Mouse (Mus musculus) layer of hippocampus, adult 9-10 months (tissue): Measurements from ENCODE around the gene Lgals4.
"Not testable (repeated sequence)": the region's sequence is repeated elsewhere in the genome, so short reads cannot be mapped to it uniquely, and the experiment has no call there.

Experiments
- DNase-seq: peaks from one replicate; pipeline ENCODE4 v3.0.0; 2022; ENCODE audit warnings: low spot score

Gene Lgals4

DNA sequence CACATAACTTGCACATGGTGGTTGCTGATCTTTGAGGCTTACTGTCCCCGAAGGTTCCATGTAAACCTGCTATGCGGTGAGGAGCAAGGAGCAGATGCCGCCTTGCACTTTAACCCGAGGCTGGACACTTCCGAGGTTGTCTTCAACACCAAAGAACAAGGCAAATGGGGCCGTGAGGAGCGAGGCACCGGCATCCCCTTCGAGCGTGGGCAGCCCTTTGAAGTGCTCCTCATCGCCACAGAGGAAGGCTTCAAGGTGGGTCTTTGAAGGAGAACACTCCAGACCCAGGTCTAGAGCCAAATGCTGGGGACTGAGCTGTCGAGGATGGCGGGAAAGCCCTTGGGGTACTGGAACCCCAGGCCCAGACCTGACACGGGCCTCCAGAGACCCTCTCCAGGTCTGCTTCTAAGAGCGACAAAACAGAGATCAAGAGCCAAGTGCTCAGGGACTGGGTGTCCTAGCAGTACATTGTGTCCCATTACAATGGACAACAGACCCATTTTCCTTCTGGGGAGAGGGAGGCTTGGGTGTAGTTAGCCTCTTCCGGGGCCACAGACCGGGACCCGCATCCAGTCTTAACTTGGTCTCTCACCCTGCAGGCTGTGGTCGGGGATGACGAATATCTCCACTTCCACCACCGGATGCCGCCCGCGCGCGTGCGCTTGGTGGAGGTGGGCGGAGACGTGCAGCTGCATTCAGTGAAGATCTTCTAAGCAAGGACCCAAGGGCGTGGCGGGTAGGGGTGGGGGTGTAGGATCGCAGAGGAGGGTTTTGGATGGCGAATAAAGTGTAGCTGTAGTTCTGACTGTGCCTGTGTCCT, 32.0 kb downstream of the Lgals4 start:
- DNase-seq: peak; percentile 48

DNA sequence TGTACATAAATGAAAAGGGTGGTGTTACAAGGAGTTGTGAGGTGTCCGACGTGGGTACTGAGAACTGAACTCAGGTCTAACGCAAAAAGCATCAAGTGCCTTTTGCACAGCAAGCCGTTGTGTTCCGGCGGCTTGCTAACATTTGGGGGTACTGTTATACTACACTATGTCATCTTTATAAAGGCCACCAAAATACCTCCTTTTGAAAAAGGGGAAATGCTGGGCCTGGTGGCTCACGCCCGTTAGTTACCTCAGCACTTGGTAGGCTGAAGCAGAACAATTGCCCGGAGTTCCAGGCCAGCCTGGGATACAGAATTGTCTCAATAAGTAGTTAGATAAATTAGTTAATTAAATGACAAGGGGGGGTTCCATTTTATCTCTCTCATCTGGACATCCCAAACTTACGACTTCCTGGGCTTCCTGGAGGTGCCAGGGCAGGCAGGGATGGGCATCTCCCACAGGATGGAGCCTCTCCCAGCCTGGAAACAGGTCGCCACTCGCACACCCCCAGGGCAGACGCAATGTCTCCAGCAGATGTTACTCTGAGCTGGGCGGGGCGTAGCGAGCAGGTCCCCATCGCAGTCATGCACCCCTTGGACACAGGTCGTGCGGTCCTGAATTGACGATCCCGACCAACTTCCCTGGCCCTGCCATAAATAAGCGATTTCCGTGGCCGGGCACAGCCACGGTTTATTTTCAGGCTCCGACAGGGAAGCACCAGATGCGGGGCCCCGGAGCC, 33.3 kb downstream of the Lgals4 start:
- no peak for DNase-seq

DNA sequence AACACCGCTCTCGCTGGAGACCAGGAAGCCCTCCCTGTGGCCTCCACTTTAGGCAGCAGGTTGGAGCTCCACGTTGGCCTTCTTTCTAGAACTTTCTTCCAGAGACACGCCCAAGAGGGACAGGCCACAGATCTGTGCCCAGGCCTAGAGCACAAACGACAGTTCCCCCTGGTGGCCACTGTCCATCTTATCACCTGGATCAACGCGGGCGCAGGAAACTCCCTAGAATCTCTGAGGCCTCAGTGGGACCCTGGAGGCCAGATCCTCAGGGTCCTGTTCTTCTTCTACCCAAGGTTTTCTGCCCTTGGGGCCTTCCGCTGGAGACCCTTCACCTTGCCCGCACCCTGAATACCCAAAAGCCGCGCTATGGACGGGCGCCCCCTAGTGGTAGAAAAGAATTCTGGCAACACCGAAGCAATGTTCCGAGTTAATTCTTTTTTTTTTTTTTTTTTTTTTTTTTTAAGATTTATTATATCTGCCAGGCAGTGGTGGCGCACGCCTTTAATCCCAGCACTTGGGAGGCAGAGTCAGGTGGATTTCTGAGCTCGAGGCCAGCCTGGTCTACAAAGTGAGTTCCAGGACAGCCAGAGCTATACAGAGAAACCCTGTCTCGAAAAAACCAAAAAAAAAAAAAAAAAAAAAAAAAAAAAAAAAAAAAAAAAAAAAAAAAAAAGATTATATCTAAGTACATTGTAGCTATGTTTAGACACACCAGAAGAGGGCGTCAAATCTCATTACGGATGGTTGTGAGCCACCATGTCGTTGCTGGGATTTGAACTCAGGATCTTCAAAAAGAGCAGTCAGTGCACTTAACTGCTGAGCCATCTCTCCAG, 34.1 kb downstream of the Lgals4 start:
- peak; percentile 41 for DNase-seq

DNA sequence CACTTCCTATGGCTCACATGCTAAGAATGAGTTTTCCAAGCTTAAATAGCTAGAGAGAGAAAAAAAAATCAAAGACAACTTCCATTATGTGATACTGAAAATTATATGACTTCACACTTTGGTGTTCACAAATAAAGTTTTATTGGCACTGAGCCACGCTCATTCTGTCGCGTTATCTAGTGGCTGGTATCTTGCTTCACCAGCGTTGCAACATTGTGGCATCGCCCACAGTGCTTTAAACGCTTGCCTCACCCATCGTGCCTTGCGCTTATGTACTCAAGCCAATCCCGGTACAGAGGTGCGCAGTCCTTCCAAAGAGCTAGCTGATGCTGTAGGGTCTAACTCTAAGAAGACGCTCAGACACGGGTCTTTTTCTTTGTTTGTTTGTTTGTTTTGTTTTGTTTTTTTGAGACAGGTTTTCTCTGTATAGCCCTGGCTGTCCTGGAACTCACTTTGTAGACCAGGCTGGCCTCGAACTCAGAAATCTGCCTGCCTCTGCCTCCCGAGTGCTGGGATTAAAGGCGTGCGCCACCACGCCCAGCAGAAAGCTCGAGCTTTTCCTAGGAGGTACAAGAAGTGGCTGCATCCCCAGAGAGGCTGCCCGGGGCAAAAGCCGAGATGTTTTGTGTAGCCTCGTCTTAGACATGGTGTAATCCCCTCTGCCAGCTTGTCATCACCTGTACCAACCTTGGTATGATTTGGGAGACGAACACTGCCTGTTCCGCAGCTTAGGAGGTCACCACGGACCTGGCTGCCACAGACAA, 37.4 kb downstream of the Lgals4 start:
- DNase-seq: no peak

DNA sequence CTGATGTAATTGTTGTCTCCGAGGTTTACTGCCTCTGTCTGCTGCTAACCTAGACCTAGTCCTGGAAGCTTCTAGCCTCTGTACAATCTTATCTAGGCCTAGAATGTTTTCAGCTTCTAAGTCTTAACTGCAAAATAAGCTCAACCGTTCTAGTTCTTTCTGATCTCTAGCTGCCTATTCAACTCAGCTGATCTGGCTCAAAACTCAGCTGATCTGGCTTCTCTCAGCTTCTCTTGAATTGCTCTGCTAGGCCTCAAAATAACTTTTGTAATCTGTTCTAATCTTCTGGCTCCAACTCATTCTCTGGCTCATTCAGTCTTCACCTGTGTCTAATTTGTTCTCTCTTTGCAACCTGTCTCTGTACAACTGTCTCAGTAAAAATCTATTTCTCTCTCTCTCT, 40.9 kb downstream of the Lgals4 start:
- DNase-seq: no peak

DNA sequence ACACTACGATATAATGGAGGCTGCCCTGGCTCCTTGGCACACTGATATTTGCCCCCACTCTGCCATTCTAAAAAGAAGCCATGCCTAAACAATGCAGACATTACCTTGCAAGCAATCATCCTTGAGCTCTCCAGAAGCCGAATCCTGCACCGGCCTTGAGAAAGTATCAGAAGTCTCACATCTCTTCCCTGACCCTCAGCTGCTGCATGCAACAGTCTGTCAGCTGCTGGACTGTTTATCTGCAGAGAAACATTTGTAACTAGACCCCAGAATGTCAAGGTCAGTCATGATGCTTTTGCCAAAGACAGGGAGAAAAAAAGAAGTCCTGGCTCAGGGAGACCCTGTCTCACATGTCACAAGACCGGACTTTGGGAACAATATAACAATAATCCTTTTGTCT, 42.4 kb downstream of the Lgals4 start:
- no peak for DNase-seq

DNA sequence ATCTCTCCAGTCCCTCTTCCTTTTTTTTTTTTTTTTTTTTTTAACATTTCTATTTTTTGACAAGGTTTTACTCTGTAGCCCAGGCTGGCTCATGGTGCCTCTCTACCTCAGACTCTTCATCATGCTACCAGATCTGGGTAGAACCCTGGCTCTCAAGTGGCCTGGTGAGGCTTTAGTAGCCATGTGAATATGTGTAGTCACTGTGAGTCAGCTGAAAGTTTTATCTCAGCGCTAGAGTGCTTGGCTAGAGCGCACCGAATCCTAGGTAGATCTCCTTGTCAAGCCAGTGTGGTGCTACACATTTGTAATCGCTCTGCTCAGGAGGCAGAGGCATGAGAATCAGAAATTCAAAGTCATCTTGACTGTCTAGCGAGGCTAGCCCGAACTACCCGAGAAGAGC, 43.5 kb downstream of the Lgals4 start:
- no peak for DNase-seq

DNA sequence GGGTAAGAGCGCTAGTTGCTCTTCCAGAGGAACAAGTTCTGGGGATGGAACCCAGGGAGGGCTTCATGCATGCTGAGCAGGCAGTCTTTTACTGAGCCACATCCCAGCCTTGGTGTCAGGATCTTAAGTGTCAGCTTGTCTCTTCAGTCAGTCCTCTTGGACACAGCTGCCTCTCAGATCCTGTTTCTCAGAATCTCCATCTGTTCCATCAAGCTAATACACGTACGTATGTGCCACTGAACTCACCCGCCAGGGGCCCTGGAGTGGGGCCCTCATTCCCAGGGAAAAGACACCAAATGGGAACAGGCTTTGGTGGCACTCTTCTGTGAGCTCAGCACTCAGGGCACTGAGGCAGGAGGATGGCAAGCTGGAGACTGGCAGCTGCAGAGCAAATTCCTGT, 44.2 kb downstream of the Lgals4 start:
- no peak for DNase-seq

DNA sequence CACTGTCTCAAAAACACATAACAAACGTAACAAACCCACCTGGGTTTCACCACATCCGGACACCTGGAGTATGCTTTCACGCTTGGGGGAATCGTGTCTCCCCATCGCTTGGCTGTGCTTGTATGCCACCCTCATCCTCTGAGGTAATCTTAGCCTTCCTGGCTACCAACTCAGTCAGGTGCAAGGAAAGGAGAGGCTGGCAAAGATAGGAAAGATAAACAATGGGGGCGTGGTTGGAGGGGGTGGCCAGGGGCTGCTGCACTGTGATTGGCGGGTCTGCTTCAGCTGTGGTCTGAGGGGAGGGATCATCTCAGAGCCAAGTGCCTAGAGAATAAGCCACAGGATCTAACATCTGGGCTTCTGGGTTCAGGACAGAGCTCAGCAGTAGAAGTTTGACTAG, 46.0 kb downstream of the Lgals4 start:
- no peak for DNase-seq

DNA sequence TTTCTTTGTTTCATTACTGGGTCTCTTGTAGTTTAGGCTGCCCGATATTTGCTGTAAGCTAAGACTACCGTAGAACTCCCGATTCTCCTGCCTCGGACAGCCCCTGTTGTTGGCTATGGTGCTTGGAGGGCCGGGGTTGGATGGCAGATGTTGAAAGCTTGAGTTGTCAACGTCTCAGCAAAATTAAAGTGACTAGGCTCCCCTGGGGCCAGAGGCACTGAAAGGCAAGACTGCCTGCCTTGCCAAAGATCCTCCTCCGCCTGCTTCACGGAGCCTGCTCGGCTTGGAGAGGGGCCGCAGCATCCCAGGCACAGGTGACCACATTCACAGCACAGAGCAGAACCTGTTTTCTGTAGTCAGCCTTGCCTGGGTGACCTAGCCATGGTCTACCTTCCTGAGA, 46.9 kb downstream of the Lgals4 start:
- DNase-seq: no peak

DNA sequence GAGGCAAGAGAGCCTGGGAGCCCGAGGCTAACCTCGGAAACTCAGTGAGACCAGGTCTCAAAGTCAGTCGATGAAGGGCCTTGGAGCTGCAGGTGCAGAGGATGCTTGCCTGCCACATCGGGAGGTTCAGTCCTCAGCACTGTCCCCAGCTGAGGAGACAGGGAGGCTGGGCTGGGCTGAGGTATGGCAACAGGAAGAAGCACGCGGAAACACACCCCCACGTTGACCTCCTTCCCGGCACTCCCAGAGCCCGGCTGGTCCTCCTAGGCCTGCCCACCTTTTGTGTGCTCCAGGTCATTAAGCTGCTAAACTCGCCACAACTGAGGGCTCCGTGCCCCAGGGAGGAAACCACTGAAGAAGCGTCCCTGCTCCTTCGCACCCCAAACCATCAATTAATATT, 47.5 kb downstream of the Lgals4 start, which contains the start of gene Capn12:
Gene Capn12, plus strand, starts transcription at position 224 of the 400 bp plus-strand sequence.
- no peak for DNase-seq

DNA sequence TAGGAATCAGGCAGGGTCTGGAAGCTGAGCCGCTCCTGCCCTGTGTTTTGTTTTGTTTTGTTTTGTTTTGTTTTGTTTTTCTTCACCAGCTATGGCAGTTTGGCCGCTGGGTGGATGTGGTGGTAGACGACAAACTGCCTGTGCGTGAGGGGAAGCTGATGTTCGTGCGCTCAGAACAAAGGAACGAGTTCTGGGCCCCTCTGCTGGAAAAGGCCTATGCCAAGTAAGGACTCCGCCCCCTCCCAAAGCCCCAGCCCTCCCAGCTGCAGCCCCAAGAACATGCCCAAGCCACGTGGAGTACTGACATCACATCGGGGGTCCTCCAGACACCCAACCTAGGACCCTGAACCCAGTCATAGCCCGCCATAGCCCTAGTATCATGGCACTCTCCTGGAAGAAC, 49.4 kb downstream of the Lgals4 start:
- DNase-seq: no peak

DNA sequence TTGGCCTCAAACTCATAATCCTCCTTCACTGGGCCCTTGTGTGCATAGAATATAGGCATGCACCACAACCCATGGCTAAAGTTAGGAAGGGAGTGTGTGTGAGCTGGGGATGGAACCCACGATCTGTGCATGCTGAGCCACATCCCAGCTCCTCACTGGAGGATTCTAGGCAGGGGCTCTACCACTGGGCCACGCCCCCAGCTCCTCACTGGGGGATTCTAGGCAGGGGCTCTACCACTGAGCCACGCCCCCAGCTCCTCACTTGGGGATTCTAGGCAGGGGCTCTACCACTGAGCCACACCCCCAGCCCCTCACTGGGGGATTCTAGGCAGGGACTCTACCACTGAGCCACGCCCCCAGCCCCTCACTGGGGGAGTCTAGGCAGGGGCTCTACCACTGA, 50.0 kb downstream of the Lgals4 start:
- not testable (repeated sequence) for DNase-seq

DNA sequence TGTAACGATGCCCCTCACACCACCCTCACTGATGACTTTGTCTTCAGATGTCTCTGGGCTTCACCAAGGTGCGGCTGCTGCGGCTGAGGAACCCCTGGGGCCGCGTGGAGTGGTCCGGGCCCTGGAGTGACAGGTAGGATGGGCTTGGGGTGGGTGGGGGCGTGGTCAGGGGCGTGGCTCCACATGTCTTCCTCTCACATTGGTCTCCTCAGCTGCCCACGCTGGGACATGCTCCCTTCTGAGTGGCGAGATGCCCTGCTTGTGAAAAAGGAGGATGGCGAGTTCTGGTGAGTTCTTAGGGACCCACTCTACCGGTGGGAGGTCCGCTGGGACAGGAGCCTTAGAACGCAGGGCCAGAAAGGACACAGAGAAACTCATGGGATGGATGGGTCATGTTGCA, 52.8 kb downstream of the Lgals4 start:
- no peak for DNase-seq

DNA sequence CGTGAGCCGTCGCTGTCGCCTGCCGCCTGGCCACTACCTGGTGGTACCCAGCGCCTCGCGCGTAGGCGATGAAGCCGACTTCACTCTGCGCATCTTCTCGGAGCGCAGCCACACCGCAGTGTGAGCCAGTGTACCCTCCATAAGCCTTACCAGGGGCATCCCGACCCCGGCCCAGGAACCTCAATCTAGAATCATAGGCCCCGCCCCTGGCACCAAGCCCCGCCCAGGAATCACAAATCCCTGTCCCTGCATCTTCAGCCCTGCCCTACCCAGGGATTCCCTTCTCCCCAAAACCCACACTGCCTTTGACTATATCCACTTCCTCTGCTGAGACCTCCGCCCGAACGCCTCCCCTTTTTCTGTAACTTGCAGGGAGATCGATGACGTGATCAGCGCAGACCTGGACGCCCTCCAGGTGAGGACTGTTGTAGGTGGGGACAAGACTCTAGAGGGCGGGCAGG, 55.1 kb downstream of the Lgals4 start:
- DNase-seq: no peak
